Mouse (Mus musculus): ENCODE measurements around the gene Ripply2. TPM values are rescaled to one million over a fixed set of nuclear protein-coding genes. Genes with fewer than 3 reads are reported as not detected.

The Ripply2 gene
- polyA plus RNA-seq, 1 experiment from 2014 or later, result not detected

GRCm38 (mm10) chr9:87068160-87068559 lies 52.8 kb downstream of the Ripply2 start:
- Histone ChIP-seq H3K9me3 (ENCODE audit: low read depth, low read length) (no peaks in the 10 kb centered on the region), H3K36me3 (ENCODE audit: insufficient read depth) (0 out of 2 replicates have a peak, but pooled peaks cover 7% of the 10 kb centered on the region), H3K27me3 (ENCODE audit: insufficient read depth, low read length) (no peaks in the 10 kb centered on the region), H3K9ac (no peak overlapping the region), H3K4me1 (ENCODE audit: insufficient read depth) (no peaks in the 10 kb centered on the region), H3K4me3 (ENCODE audit: low read depth, low read length) (no peak overlapping the region), H3K4me2 (no peak overlapping the region), H3K27ac (ENCODE audit: low read depth) (no peak overlapping the region)
- 84% methylated on average over 1 of the region's 1 CpGs for WGBS
- DNase-seq (no peak), ATAC-seq (ENCODE audit: insufficient read depth) (no peak)
- TF ChIP-seq CTCF (IDR thresholded peaks at IDR 0.05; ENCODE audit: low read depth), result no peak

Other genes starting within 250 kb of the Ripply2 start
- 1.1 and 2.8 TPM in 2 replicates for gene Snap91, start 134.9 kb upstream of the Ripply2 start, polyA plus RNA-seq (2014; fragmentation: Nextera tagmentation; extraction: Ambion mirVana)
- 50.1 and 50.2 TPM in 2 replicates for gene Cyb5r4, start 6.5 kb downstream of the Ripply2 start, polyA plus RNA-seq (2014; fragmentation: Nextera tagmentation; extraction: Ambion mirVana)
- gene Mrap2, start 128.8 kb downstream of the Ripply2 start, polyA plus RNA-seq (2014; fragmentation: Nextera tagmentation; extraction: Ambion mirVana), result 0.09 TPM in 1 of 2 replicates, not detected in the other
- 8.1 and 8.3 TPM in 2 replicates for gene Cep162, start 240.0 kb downstream of the Ripply2 start, polyA plus RNA-seq (2014; fragmentation: Nextera tagmentation; extraction: Ambion mirVana)

Measured in lung, embryonic 14.5 days (tissue).